Mouse (Mus musculus) urinary bladder, postnatal 14 days (tissue): ENCODE results near the gene Mvb12a.

Experiments
- DNase-seq: peaks from one replicate; pipeline ENCODE4 v3.0.0; 2021; ENCODE audit warnings: low spot score

Gene Mvb12a

DNA sequence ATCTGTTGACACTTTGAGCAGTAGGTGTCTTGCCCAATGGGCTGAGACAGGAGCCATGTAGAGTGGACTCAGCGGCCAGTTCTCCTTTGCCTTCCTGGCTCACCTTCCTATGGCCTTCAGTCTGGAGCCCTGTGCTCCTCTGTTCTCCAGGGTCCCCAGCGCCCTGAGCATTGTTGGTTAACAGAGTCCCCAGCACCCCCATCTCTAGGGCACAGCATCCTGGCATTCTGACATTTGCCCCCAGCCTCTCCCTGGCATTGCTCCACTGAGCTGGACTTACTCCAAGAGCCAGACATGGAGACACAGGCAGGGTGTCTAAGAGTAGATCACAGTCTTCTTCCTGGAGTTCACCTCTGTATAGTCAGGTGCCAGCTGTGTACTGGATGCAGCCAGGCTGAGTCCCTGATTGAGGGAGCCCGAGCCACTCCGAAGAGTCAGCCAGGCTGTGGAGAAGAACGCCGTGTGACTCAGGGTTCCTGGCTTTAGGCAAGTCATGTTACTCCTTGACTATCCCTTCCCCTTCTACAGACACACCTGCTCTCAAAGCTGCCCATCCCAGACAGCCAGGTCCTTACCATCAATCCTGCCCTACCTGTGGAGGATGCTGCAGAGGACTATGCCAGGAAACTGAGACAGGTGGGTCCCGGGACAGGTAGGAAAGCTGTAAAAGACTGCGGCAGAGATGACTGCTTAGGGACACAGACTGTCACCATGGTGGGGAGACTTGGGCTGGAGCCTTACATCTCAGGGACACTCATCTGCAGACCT, 51.0 kb downstream of the Mvb12a start:
- no peak for DNase-seq

DNA sequence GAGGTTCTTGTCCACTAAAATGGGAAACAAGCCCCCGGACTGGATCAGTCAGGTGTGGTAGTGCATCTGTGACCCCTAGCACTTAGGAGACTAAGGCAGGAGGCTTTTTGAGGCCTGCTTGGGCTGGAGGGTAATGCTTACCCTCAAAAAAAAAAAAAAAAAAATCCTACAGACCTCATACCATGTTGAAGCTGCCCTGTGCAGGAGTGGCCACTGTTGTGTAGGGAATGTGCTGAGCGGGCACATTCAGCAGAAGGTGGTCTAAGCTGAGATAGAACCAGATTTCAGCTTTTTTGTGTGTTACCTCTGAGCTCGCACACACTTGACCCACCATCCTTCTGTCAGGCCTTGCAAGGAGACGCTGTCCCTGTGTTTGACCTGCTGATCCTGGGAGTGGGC, 51.6 kb downstream of the Mvb12a start:
- DNase-seq = no peak

DNA sequence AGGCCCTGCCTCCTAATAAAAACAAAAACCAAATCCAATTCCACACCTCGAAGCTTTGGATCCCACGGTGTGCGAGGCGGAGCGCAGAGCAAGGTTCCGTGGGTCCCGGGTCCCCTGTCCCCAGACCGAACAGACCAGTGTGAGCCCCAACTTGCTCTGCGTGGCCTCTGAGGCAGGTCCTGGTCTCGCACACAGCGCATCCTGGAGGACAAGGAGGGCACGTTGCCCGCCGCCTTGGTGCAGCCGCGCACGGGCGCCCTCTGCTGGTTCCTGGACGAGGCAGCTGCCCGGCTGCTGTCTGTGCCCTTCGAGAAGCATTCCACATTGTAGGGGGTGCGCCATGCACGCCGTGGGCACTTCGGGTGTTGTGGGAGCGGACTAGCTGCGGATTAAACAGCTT, 53.1 kb downstream of the Mvb12a start:
- DNase-seq = peak; percentile 89

DNA sequence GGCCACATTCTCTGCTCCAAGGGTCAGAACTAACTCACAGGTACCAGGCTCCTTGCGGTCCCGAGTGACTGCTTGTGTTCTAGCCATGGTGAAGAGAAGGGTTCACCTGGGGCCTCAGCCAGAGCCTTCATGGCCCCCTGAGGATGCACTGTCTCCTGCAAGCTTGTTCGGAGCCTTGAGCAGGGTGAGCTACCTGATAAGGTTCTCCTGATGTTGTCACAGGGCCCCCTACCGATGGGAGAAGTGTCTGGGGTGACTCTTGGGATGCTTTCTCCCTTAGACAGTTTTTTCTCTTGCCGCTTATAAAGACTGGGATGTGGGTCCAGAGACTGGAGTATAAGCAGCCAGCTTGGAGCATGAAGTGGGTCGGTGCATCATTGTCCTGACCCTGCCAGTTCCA, 53.7 kb downstream of the Mvb12a start:
- no peak for DNase-seq

DNA sequence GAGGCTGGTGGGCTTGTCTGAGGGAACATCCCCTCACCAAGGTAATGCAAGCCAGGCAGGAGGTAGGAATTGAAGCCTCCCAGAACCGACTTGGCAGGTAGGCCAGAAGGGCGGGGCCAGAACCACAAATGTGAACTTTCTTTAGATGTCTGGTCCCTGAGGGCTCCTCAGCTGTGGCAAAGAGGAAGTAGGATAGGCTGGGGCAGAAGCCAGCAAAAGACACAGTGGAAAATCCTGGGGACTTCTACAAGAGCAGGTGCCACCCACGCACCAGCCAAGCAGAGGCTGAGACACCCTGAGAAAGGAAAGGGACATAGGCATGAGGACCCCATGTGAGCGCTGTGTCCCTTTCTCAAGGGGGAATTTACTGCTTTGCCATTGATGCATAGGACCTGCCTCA, 54.1 kb downstream of the Mvb12a start:
- no peak for DNase-seq

DNA sequence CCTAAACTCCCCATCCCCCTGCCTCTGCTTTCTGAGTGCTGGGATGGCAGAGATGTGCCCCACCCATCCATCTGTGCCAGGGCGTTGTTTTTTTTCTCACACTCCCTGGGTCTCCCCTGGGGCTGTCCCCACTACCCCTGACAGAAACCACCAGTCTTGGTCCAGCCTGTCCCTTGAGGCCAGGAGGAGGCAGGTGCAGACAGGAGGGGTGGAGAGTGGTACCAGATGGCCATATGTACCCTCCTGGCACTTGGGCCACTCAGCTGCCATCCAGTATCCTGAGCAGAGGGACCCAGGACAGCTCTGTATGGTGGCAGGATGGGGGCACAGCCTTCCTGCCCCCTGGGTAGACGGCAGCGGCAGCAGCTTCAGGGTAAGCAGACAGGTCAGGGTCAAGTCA, 54.7 kb downstream of the Mvb12a start, which contains the start of gene Fam129c:
Gene Fam129c (plus strand): TSS at position 198 of the 400 bp plus-strand sequence.
- DNase-seq = no peak
